21 mouse cellular contexts compared by ENCODE assay signal in the genomic region with DNA sequence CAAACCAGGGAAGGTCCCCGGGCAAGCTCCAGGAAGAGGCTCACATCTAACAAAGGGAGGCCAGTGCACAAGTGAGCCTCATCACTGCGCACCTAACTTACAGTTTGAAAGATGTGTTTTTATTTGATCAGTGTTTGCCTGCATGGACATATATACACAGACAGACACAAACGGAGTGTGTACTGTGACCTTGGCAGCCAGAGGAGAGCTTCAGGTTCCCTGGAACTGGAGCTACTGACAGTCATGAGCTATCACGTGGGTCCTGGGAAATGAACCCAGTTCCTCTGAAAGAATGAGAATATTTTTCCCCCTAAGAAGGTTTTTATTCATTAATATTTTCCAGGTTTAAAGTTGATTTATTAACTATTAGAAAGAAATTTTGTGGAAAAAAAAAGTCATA. TPM values are rescaled to one million over a fixed set of nuclear protein-coding genes. Genes with fewer than 3 reads are reported as not detected.
DNase-seq lines count a peak whose midpoint lies in the region; ATAC-seq and TF ChIP-seq lines count a peak whose summit lies in the region.
"Had no signal": no experiment of that assay in that cellular context is flagged by ENCODE, and none has a peak within 500 bp of the region (broad histone marks: within the 10 kb centered on the region; RNA-seq: fewer than 3 reads in every experiment).

No protein-coding gene starts in this region.

- H3K36me3 ChIP-seq in kidney, adult 2 months (ENCODE audit: control insufficient read depth, insufficient read depth, low read length), result no peaks in the 10 kb centered on the region; the same call in 1 of the 2 replicates
- H3K36me3 ChIP-seq in liver, embryonic 16.5 days (ENCODE audit: control insufficient read depth, insufficient read depth), result no peaks in the 10 kb centered on the region
- H3K36me3 ChIP-seq in liver, embryonic 11.5 days (ENCODE audit: control insufficient read depth, insufficient read depth, low read length), result peaks cover 5% of the 10 kb centered on the region; the same call in 1 of the 2 replicates
- H3K36me3 ChIP-seq: heart, embryonic 15.5 days had no signal

- TF ChIP-seq CTCF in gastrocnemius, adult 2 months (IDR thresholded peaks at IDR 0.05), result no peak
- TF ChIP-seq CTCF in kidney, adult 2 months (conservative IDR thresholded peaks at IDR 0.05; ENCODE audit: insufficient read depth, insufficient read length, low read depth, low read length), result no peak

- no peak overlapping the region for H3K4me2 ChIP-seq in liver, embryonic 16.5 days (ENCODE audit: low read depth, low read length)
- no peak overlapping the region for H3K4me2 ChIP-seq in liver, embryonic 11.5 days
- H3K4me2 ChIP-seq: embryonic facial prominence, embryonic 12.5 days; forebrain, embryonic 12.5 days; heart, embryonic 11.5 days; heart, embryonic 15.5 days; hindbrain, embryonic 15.5 days had no signal

- peak; percentile 49; the same call in 1 of the 2 replicates for ATAC-seq in liver, embryonic 16.5 days (ENCODE audit: low read depth)
- no peak for ATAC-seq in liver, embryonic 11.5 days (replicated peaks; ENCODE audit: low FRiP score)
- ATAC-seq: forebrain, embryonic 16.5 days had no signal

- H3K9me3 ChIP-seq in liver, embryonic 16.5 days (replicated peaks; ENCODE audit: control insufficient read depth, low read length), result no peaks in the 10 kb centered on the region
- H3K9me3 ChIP-seq in liver, embryonic 11.5 days (ENCODE audit: control insufficient read depth, low read length), result no peaks in the 10 kb centered on the region
- H3K9me3 ChIP-seq: embryonic facial prominence, embryonic 12.5 days; forebrain, embryonic 12.5 days; heart, embryonic 15.5 days; hindbrain, embryonic 10.5 days; hindbrain, embryonic 15.5 days had no signal

- no peak for TF ChIP-seq POLR2A in kidney, adult 2 months (IDR thresholded peaks at IDR 0.05; ENCODE audit: low read depth, low read length)

- H3K9ac ChIP-seq in liver, embryonic 16.5 days (ENCODE audit: low read depth, low read length), result no peak overlapping the region
- no peak overlapping the region for H3K9ac ChIP-seq in liver, embryonic 11.5 days (ENCODE audit: low read depth, low read length)
- H3K9ac ChIP-seq: embryonic facial prominence, embryonic 12.5 days; forebrain, embryonic 12.5 days; heart, embryonic 15.5 days; hindbrain, embryonic 15.5 days had no signal

- peak; percentile 50 for DNase-seq in gastrocnemius, adult 2 months
- no peak for DNase-seq in gastrocnemius, postnatal 36 days
- DNase-seq in kidney, adult 2 months, result peak; percentile 83
- no peak for DNase-seq in kidney, postnatal 10 days
- DNase-seq in liver, embryonic 11.5 days (ENCODE audit: low spot score), result no peak
- no peak for DNase-seq in cerebellum, adult 11-12 months
- DNase-seq: adrenal gland, postnatal 10 days; cerebellum, adult 11 months; cerebellum, adult 9-10 months; cerebellum, postnatal 25 days; gastrocnemius, postnatal 25 days; heart, adult 2 months; heart, postnatal 14 days had no signal

- H3K27me3 ChIP-seq in kidney, adult 2 months (replicated peaks; ENCODE audit: control insufficient read depth, insufficient read depth, low read length), result no peaks in the 10 kb centered on the region
- no peaks in the 10 kb centered on the region for H3K27me3 ChIP-seq in liver, embryonic 16.5 days (ENCODE audit: control insufficient read depth, insufficient read depth, low read depth, low read length)
- no peaks in the 10 kb centered on the region for H3K27me3 ChIP-seq in liver, embryonic 11.5 days (replicated peaks; ENCODE audit: control insufficient read depth, insufficient read depth, low read length)
- H3K27me3 ChIP-seq: embryonic facial prominence, embryonic 12.5 days; forebrain, embryonic 12.5 days; heart, embryonic 15.5 days; hindbrain, embryonic 15.5 days had no signal

- peak overlapping the region; percentile 68 for H3K27ac ChIP-seq in gastrocnemius, adult 2 months
- peak overlapping the region; percentile 71 for H3K27ac ChIP-seq in kidney, adult 2 months (ENCODE audit: insufficient read depth, low read depth, low read length)
- no peak overlapping the region for H3K27ac ChIP-seq in liver, embryonic 16.5 days (ENCODE audit: low read length)
- H3K27ac ChIP-seq in liver, embryonic 11.5 days (ENCODE audit: low read depth, low read length), result no peak overlapping the region
- H3K27ac ChIP-seq: embryonic facial prominence, embryonic 12.5 days; forebrain, embryonic 12.5 days; heart, adult 2 months; heart, embryonic 15.5 days; hindbrain, embryonic 10.5 days; hindbrain, embryonic 15.5 days had no signal

- H3K4me3 ChIP-seq in gastrocnemius, adult 2 months, result no peak overlapping the region
- H3K4me3 ChIP-seq in kidney, adult 2 months (ENCODE audit: insufficient read depth, low read depth, low read length), result no peak overlapping the region
- no peak overlapping the region for H3K4me3 ChIP-seq in liver, embryonic 16.5 days (ENCODE audit: low read depth, low read length)
- H3K4me3 ChIP-seq in liver, embryonic 11.5 days (ENCODE audit: low read depth, low read length), result no peak overlapping the region
- H3K4me3 ChIP-seq: embryonic facial prominence, embryonic 12.5 days; forebrain, embryonic 12.5 days; heart, adult 2 months; heart, embryonic 15.5 days; hindbrain, embryonic 10.5 days; hindbrain, embryonic 15.5 days had no signal

- intact Hi-C loops in gastrocnemius, adult 2 months (cut with DNase I), result no loop called here
- intact Hi-C loops in gastrocnemius, postnatal 36 days (cut with DNase I), result no loop called here

- WGBS in kidney, adult 2 months, result 61% methylated on average over 4 of the region's 4 CpGs
- WGBS in liver, embryonic 16.5 days (ENCODE audit: insufficient replicate concordance), result 65% methylated on average over 4 of the region's 4 CpGs
- 83% methylated on average over 4 of the region's 4 CpGs for WGBS in liver, embryonic 11.5 days

- peaks cover 16% of the 10 kb centered on the region; the same call in 1 of the 2 replicates for H3K4me1 ChIP-seq in kidney, adult 2 months (ENCODE audit: control insufficient read depth, insufficient read depth, low read length)
- H3K4me1 ChIP-seq in liver, embryonic 16.5 days (ENCODE audit: control insufficient read depth, low read depth, low read length), result no peaks in the 10 kb centered on the region; the same call in 1 of the 2 replicates
- H3K4me1 ChIP-seq in liver, embryonic 11.5 days (replicated peaks; ENCODE audit: control insufficient read depth, insufficient read depth, low read length), result no peaks in the 10 kb centered on the region; the same call in 1 of the 2 replicates
- H3K4me1 ChIP-seq: embryonic facial prominence, embryonic 12.5 days; forebrain, embryonic 12.5 days; hindbrain, embryonic 10.5 days; hindbrain, embryonic 15.5 days had no signal

RNA-seq across cellular contexts. Expression of gene Zdhhc17, which starts 27.2 kb away (rescaled TPM):
- total RNA-seq in gastrocnemius, adult 2 months (2021), result 10 to 100 TPM; 21.3 to 24.0 TPM
- total RNA-seq in gastrocnemius, postnatal 36 days (2021), result 10 to 100 TPM; 19.0 to 19.2 TPM
- 15.9 and 16.5 TPM in 2 replicates for polyA plus RNA-seq in kidney, adult 2 months (2012; rRNA removed)
- 4.6 and 5.0 TPM in 2 replicates for polyA plus RNA-seq in liver, embryonic 16.5 days (2015; fragmentation: Nextera tagmentation; extraction: Ambion mirVana)
- polyA plus RNA-seq in liver, embryonic 11.5 days (2014; fragmentation: Nextera tagmentation; extraction: Ambion mirVana), result 12.1 and 14.7 TPM in 2 replicates

Comparison
In these comparisons a context has a peak if more than half of its experiments do, and no peak if none do; other contexts are left out.
1. DNase-seq: peak in gastrocnemius, adult 2 months (single experiment) and kidney, adult 2 months (single experiment); none in gastrocnemius, postnatal 36 days (0 of 2), kidney, postnatal 10 days (single experiment), liver, embryonic 11.5 days (single experiment) and cerebellum, adult 11-12 months (single experiment).
2. H3K27ac ChIP-seq: peak in gastrocnemius, adult 2 months (single experiment) and kidney, adult 2 months (single experiment); none in liver, embryonic 16.5 days (single experiment) and liver, embryonic 11.5 days (single experiment).